Mouse (Mus musculus) retina, adult 2 months (tissue): ENCODE measurements around the gene Bhlhe41.

Experiments used
- DNase-seq: peaks from one replicate; pipeline ENCODE4 v3.0.0-alpha.2; 2012; ENCODE audit warnings: low read depth, low spot score

Bhlhe41 gene

DNA sequence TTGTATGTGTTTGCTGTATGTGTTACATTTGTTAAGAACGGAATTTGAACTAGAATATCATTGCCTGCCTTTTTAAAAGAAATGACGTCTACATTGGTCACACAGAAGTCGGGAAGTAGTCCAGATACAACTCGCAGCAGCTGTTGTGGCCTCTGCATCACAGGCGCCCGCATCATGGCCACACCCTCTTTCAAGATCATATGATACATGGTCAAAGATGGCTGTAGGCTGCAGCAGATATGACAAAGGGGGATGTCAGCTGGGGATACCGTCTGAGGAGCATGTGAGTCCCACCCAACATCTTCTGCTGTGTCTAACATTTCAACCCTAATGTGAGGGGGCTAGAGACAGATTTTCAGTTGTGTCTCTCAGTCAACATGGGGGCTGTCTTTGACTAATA, 6.7 kb upstream of the Bhlhe41 start:
- no peak for DNase-seq

- no peak for DNase-seq
These were observed 5.6 kb upstream of the Bhlhe41 start for GRCm38 (mm10) chr6:145870991-145871390.

DNA sequence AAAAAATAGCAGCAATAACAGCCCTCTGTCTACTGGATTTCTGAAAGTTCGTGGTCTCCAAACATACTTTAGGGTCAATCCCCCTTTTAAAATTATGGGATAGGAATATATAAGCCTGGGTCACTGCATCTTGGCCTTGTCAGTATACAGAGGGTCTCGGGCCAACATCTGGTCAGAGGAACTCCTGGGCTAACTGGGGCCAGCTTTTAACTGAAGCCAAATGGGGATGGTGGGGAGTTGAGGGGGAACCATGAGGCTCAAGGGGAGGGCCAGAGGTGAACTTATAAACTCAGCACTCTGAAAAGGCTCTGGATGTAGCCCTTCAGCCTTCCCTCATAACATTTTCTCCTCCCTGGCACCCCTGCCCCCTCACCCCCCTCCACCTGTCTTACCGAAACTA, 1.8 kb upstream of the Bhlhe41 start:
- DNase-seq: no peak

DNA sequence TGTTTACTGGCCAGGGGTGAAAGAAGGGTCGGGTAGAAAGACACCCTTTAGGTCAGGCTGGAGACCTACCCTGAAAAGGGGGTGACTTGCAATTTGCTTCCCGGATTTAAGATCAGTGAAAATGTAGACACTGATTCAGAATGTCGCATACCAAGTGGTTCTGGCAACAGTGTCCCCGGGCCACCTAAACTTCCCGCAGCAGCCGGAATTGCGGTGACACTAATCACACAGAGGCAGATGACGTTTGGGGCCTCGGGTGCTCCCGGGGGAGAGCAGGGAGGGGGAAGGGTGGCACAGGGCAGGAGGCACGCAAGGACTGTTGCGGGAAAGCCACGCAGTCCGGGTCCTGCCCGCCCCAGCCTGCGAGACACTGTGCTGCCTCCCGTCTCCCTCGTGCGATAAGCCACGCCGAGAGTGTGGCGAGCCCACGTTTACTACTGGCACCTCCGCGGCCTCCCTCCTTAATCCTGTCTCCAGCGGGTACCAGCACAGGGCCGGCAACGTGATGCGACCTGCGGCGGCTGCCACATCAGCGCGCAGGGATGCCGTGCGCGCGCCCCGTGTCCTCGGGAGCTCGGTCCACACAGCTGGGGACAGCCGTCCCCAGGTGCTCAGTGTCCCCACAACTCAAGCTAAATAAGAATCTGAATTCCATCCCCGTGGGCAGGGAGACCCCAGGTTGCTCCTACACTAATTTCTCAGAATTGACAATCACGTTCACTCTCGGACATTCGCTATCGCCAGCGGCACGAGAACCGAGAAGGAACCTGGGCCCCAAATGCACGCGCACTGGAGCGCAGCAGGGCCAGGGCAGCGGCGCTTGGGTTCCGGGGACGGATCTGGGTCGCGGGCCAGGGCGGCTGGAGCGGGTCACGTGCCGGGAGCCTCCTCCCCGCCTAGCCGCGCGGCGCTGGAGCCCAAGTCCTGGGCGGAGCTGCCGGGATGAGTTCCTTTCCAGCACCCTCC, 811 bp upstream of the Bhlhe41 start:
- DNase-seq: peak; percentile 84

GRCm38 (mm10) chr6:145864171-145864570, 1.2 kb downstream of the Bhlhe41 start:
- DNase-seq: no peak

DNA sequence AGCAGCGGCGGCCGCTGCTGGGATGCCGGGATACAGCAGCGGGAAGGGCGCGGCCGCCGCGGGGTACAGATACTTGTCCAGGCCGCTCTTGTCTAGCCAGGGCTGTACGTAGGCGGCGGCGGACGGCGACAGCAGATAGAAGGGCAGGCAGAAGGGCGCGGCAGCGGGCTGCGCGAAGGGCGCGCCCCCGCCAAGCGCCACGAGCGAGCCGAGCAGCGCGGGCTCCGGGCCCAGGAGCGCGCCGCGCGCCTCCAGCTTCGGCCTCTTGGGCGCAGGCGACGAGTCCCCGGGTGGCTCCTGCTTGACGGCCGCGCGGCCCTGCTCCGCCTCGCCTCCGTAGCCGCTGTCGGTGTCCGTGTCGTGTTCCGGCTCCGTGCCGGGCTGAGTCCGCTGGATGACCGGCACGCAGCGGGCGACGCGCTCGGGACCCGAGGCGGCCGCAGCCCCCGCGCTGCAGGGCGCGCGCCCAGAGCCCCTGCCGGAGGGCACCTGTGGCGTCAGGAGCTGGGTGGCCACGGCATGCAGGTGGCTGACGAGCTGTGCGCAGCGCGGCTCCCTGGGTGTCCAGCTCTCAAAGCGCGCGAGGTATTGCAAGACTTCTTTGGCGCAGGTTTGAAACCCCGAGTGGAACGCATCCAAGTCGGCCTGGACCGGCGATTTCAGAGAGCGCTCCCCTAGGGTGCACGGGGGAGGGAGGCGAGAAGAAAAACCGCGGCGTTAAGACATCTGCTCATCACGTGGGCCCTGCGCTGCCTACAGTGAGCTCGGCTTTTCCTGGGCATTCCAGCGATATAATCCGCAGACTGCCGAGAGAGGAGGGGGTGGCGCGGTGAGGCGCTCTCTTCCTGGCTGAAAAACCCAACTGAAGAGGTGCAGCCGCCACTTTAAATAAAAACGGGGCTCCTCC, 2.0 kb downstream of the Bhlhe41 start:
- peak; percentile 79 for DNase-seq

DNA sequence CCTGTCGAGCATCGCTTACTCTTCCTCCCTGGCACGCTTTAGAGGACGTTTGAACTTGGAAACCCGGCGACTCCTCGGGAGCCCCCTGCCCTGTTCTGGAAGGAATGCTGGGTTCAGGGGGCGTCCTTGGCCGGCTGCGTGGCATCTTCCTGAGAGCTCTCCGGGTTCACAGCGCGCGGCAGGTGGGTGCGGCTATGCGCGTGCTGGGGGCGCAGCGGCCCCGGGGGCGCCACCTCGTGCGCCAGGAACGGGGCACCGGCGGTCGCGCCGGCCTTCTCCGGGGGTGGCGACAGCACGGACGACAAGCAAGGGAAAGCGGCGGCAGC, 2.7 kb downstream of the Bhlhe41 start:
- no peak for DNase-seq

GRCm38 (mm10) chr6:145862321-145862720, 3.0 kb downstream of the Bhlhe41 start:
- no peak for DNase-seq

DNA sequence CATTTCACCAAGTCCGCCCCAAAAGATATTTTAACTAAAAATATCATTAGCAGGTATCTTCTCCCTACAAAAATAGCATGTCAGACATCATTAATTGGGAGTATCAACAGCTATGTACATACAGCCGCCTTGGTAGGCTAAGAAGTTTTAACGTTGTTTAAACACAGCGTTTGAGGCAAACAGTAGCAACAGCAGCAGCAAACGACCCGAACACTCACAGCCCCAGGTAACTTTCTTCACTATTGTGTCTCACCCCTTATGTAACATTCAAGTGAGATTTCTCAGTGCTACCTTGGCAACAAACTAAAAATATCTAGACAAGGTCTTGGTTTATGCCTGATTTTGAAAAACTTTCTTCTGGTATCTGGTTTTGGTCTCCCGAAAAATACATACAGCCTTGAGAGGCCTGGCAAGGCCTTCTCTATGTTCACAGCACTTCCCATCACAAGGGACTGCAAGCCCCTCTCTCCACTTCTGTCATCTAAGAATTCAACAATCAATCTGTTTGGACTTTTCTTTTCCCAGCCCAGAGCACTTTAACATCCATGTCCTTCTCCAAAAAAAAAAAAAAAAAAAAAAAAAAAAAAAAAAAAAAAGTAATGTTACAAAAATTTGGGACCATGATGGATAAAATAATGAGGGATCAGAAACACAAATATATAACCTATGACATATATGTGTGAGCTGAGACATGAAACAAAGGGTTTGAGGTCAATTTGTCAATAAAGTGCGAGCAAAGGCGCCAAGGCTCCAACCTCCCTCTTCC, 3.7 kb downstream of the Bhlhe41 start:
- no peak for DNase-seq

- DNase-seq: no peak
These were observed 5.0 kb downstream of the Bhlhe41 start for GRCm38 (mm10) chr6:145860350-145860749.

- DNase-seq: no peak
These were observed 6.9 kb downstream of the Bhlhe41 start for GRCm38 (mm10) chr6:145858414-145858813.

DNA sequence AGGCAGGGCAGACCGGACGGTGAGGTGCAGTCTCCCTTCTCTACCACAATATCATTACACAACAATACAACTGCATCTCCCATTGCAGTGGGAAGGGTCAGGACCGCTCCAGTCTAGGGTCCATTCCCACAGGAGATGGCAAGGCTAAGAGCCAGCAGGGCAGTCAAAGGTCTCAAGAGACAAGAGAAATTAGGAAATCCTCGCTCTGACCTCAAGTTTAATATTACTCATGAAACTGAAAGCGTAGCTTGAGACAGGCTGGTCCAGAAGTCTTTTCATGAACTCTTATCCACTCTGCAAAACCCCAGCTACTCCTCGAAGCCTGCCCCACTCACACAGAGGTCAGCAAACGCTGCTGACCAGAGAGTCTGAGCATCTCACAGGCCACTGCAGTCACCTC, 7.9 kb downstream of the Bhlhe41 start:
- no peak for DNase-seq

GRCm38 (mm10) chr6:145855720-145856551, 9.4 kb downstream of the Bhlhe41 start:
- peak; percentile 98 for DNase-seq

DNA sequence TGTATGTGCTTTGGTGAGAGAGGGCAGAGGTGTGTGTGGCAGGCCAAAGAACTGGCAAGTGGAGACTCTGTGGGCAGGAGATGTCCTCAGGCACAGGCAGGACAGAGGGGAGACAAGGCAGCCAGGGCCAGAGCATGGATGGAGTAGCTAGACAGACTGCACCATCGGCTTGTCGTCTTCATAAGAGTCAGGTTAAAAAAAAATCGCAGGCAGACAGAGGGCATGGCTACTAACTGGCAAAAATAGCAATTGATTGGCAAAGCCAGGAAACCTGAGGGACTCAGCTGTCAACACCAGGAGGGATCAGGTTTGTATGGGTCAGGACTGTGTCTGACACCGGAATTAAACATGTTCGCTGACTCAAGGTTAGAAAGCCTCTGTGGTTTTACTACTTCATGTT, 10.6 kb downstream of the Bhlhe41 start:
- no peak for DNase-seq

DNA sequence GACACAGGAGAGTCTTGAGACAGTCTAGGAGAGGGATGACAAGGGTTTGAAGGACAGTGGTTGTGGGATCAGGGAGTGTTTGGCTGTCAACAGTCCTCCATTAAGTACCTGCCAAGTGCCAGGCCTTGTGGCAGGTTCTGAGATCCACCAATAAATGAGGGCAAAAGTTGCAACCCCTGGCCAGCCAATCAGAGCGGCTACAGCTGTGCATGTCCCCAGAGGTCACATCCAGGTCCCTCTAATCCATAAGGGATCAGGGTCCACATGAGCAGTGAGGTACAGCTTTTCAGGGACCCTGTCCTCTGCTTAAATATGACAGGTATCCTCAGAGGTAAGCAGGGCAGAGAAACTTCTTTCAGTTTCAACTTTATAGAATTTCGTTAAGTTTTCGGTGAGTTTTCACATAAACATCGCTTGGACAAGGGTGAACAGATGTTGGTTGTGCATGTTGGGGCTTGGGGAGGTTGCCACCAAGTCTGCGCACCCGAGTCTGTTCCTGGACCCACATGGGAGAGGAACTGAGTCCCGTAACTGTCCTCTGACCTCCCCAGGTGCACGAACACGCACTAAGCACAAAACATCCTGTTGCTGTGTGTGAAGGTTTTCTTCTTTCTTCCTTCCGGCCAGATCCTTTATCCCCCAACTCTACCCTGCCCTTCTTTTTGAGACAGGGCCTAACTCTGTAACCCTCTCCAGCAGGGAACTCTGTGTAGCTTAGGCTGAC, 11.8 kb downstream of the Bhlhe41 start:
- no peak for DNase-seq

- DNase-seq: no peak
These were observed 12.7 kb downstream of the Bhlhe41 start for GRCm38 (mm10) chr6:145852708-145853107.

GRCm38 (mm10) chr6:145851956-145852355, 13.4 kb downstream of the Bhlhe41 start:
- no peak for DNase-seq

- DNase-seq: no peak
These were observed 14.6 kb downstream of the Bhlhe41 start for GRCm38 (mm10) chr6:145850789-145851188.

DNA sequence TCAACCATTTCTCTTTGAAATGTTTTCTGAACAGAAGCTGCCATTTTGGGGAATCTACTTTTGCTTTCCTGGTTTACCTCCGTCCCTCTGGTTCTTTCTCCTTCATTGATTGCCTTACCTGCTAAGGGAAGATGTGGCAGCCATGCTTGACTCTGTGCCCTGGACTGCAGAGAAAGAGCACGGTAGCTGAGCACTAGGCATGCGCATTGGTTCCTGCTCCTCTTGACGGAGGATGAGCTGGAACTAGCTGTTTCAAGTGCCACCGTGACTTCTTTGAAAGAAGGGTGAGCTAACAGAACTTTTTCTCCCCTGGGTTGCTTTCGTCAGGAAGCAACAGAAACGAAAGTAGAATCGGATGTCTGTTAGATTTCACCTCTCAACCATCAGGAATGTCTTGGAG, 17.7 kb downstream of the Bhlhe41 start:
- no peak for DNase-seq

DNA sequence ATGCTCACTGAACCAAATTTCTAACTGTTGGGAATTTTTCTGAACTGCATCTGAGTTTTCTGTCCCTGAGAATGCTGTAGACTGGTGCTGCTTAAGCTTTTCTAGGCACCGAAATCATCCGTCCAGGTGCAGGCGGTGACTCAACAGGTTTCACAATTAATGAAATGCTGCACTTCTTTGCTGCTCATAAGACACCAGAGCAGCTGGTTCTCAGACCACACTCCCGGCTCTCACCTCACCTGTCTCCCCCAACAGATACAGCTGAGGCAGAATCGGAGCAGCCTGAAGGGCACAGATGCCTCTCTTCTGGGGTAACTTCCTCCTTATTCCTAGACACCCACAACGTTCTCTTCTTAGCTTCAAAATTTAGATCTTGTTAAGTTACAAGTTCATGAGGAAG, 18.4 kb downstream of the Bhlhe41 start:
- no peak for DNase-seq
